Mouse (Mus musculus) 416B (cell line): ENCODE results near the gene Selenov.

Source experiments
- DNase-seq: peaks from one replicate; pipeline ENCODE4 v3.0.0; 2011; ENCODE audit warnings: low read depth

Selenov gene

DNA sequence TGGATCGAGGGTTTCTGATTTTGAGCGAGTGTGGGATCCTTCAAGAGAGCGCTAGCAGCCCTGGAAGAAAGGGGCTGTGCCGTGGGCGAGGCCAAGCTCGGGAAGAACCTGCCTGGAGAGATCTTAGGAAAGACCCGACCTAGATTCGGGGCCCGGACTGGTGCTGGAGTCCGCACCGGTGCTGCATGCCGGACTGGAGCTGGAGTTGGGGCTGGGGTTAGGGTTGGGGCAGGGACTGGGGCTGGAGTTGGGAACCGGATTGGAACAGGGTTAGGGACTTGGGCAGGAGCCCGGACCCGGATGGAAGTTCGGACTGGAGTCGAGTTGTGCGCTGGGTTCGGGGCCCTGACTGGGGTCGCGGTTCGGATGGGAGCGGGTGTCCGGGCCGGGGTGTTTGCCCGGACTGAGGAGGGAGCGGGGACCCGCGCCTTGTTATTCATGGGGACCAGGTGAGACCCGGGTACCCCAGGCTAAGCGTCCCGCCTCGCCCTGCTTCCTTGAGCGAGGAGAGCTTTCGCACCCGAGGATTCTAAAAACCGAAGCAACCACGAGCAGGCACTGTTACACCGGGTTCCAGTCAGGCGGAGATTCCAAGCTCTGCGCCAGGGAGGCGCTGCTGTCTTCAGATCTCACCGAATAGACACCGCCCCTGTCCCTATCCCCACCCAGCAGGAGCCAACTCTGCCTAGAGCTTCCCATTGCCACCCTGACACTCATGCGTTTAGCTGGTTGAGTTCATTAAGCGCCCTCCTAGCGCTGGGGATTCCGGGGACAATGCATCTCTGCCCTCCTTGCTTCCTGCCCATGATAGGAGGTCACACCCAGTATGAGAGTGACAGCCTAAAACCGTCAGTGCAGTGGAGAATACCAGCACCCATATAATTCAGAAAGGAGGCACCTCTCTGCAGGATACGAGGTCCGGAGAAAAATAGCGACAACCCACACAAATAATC is at the start of gene Selenov:
Selenov (minus strand) TSS at position 549 of the 953 bp plus-strand sequence.
- no peak for DNase-seq

DNA sequence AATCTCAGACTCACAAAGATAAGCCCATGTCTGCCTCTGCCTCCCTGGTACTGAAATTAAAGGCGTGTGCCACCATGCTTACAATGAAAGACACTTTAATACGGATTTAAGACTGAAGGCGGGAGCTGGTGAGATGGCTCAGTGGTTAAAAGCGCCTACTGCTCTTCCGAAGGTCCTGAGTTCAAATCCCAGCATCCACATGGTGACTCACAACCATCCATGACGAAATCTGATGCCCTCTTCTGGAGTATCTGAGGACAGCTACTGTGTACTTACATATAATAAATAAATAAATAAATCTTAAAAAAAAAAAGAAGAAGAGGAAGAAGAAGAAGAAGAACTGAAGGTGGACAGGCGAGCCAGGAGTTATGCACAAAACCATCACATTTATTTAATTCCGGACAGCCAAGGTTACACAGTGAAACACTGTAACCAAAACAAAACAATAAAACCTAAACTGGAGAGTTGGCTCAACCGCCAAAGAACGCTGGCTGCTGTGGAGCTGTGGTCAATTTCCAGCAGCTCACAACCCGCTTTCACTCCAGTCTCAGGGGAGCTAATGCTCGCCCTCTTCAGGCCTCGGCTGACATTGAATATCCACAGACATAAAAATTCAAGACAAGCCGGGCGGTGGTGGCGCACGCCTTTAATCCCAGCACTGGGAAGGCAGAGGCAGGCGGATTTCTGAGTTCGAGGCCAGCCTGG is 48.4 kb upstream of the Selenov start:
- DNase-seq: peak; percentile 94

DNA sequence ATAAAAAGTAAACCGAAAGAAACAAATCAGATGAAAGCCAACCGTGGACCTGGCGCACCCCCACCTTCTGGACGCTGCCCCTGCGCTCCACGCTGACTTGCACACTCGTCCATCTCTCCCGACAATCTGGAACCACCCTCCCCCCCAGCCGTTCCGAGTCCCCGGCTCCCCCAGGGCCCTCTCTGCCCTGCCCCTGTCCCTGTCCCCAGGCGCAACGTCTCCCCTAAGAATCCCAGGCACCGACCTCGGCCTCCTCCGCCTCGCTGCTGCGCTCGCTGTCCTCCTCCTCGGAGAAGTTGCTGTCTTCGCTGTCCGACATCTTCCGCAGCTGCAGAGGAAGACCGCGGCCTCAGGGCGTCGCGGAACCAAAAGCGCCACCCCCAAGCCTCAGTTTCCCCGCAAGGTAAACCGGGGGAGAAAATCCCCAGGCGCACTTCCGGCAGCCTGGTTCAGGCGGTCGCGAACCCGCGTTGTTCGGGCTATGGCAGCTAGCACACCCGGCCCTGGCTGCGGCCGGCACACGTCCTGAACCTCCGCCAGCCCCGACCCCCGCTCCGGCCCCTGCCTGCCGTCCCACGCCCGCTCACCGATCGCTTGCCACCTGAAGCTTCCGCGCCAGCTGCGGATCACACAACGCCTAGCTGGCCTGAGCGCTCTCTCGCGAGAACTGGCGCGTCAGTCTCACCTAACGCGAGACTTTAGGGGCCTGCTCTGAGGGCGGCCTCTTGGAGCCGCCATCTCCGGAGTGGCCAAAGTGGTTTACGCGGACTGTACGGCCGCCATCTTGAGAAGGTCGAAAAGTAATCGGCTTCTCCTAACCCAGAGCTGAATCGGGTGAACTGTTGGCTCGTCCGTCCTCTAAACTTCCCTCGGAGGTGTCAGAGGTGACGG is 47.4 kb upstream of the Selenov start, which contains the start of gene Supt5:
Supt5 (minus strand) TSS at position 639 of the 891 bp plus-strand sequence.
- peak; percentile 99 for DNase-seq

DNA sequence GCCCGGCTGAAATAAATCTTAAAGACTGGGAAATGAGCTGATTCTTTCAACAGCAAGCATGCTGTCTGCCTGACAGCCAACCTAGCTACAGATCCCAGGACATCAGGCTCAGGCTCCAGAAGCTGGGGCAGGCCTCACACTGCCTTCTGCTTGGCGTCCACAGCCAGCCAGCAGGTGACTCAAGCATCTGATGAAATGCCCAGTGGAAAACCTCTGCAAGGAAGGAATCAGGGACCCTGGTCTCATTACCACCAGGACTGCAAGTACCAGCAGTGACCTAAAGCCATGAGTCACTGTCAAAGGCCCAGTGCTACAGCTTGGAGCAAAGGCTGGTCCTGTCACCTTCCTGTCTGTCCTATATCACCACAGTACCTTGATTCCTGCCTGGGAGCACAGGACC is 44.5 kb upstream of the Selenov start:
- DNase-seq: peak; percentile 34

DNA sequence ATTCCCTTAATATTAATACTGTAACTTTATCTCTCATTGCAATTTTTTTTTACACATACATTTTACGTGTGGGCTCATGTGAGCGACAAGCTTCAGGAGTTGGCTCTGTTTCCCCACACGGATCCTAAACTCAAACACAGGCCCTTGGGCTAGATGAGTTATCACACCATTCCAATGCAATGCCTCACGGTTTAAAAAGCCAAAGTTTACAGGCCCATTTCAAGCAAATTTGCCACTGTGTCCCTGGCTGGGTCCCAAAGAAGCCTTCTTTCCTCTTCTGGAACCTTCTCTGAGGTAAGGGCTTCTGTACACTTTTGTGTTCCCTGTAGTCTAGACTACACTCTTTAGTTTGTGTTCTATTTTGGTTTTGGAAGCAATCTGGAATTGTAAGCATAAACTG is 43.5 kb upstream of the Selenov start:
- no peak for DNase-seq

DNA sequence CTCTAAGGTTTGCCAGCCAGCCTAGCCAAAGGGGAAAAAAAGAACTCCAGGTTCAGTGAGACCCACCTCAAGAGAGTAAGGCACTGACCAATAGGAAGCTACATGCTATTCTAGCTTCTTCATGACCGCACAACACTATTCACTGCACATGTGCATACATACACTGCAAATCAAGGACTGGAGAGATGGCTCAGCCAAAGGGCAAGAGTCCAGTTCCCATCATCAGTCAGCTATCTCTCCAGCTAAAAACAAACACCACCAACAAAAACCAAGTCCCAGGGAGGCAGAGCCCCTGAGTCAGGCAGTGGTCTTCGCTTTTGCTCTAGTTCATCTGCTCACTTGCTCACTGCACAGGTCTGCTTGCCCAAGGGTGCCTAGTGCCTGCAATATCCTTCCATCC is 37.3 kb upstream of the Selenov start:
- DNase-seq: no peak

DNA sequence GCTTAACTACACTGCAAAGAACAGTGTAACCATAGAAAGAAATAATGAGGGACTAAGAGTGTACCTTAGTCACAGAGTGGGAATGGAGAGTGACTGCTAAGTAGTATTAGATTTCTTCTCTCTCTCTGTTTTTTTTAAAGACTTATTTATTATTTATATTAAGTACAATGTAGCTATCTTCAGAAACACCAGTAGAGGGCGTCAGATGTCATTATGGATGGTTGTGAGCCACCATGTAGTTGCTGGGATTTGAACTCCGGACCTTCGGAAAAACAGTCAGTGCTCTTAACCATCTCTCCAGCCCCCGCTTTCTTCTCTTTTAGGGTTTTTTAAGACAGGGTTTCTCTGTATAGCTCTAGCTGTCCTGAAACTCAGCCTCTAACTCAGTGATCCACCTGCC is 35.5 kb upstream of the Selenov start:
- DNase-seq: peak; percentile 35

DNA sequence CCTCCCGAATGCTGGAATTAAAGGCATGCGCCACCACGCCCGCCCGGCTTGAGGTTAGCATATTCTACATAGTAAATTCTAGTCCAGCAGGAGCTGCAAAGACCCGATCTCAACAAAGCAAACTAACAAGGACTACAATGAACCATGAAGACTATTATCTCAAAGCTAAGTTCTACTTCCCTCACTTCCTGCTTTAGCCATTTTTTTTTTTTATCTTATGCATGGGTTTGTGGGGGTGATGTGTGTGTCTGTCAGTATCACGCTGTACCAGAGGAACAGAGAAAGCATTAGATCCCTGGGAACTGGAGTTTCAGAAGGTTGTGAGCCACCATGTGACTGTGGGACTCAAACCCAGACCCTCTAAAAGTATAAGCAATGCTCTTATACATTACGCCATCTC is 34.3 kb upstream of the Selenov start:
- DNase-seq: no peak

DNA sequence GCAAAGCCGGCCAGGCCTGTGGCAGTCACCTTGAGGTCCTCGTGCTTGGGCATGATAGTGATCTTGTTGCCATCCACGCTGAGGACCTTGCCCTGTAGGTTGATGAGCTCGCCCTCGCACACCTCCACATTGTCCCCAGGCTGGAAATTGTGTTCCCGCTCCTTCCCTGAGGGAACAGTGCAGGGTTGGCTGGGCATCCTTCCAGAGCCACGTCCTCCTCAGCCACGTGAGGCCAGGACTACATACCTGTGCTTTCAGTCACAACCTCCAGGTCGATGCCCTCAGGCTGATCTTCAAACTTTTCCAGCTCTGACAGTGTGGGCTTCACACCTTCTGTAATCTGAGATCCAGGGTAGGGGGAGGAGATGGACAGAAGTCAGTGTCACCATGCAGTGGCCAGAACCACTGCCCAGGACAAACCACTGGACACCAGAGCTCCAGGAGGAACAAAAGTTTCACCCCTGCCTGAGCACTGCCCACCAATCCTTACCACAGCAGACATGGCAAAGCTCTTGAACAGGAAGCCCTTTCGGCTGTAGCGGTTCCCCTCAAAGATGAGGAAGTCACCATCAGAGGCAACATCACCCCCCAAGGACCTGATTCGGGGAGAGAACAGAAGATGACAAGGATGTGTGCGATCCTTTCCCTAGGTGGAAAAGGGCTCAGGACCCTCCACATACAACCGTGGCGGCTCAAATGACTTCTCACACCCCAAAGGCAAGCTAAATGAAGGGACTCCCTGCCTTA is 31.2 kb upstream of the Selenov start:
- DNase-seq: peak; percentile 54

DNA sequence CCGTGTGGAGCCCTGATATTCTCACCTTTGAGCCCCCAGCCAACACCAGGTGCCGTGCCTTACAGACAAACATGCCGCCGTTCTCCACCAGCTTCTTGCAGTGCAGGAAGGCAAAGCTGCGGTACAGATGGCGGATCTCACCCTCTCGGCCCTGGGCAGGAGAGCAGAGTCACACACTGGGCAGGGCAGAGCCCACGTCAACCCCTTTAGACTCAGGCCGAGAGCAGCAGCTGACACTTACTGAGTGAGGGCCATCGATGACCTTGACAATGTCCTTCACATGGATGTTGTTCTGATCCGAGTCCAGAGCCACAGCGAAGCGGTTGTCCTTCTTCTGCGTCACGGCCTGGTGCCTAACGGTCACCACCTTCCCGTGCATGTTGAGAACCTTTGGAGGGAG is 27.7 kb upstream of the Selenov start:
- no peak for DNase-seq

DNA sequence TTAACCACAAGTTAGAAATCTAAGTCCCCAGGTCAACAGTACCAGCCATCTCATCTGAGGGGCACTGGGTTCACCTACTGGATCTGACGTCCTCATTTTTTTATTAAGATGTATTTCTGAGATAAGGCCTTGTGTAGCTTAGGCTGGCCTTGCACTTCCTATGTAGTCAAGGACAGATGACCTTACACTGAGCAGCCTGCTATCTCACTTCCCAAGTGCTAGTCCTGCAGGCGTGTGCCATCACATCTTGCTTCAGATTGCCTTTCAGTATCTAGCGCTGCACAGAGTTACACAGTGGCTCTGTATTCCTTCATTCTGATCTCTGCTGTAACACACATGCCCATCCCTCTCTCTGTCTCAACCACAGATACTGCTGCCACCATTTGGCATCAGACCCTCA is 27.1 kb upstream of the Selenov start:
- no peak for DNase-seq

DNA sequence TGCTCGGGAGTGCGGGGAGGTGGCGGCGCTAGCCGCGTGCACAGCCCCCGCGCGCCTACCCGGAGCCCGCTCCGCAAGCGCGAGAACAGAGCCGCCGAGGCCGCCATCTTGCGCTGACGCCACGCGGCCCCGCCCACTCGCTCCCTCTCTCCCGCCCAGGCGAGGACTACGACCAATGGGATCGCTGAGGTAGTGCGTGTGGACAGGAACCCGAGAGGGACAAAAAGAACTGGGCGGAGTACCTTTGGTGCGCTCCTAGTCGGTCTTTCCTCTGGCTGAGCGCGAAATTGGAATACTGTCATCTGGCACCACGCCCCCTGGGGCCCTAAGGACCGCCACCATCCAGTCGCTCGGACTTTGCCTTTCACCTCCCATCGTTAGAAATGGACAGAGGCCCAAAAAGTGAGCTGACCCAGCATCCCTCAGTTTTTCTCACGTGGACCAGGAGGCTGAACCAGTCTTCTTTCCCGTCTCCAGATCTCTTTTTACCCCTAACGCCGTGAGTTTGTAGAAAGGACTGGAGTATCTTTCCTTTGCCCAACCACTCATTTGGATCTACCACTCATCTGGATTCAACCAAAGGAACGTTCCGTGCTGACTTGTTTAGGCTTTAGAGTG is 21.0 kb upstream of the Selenov start, which contains the start of gene Timm50:
Timm50 (minus strand) TSS at position 147 of the 618 bp plus-strand sequence.
- DNase-seq: peak; percentile 96

DNA sequence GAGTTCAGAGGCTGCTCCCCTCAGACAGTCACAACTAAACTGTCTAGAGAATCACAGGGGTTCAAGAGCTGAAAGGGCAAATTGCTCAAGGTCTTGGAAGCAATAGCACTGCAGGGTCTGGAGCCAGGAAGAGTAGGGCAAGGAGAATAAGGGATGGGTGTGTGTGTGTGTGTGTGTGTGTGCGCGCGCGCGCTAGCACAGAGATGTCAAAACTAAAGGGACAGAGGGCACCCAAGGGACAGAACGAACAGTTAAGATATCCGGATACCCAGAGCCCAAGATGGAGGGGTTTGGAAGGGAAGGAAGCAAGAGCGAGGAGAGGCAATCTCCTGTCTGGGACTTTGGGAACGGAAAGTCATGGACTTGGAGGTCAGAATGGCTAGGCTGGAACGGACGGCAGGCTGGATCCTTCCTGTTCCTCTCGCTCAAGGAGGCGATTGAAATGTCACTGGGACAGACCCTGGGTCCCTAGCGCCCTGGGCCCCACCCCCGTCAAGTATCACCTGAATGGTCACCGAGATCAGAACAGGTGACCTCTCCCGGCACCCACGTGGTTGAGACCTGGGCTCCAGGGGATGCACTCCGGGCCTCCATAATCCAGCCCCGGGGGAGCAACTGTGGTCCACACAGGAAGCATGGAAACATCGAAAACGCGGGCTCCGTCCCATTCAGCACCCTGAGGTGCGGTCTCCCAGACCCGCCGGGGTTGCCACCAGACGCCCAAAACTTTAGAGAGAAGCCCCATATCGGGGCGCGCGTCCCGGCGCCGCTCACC is 20.4 kb upstream of the Selenov start:
- DNase-seq: peak; percentile 36

DNA sequence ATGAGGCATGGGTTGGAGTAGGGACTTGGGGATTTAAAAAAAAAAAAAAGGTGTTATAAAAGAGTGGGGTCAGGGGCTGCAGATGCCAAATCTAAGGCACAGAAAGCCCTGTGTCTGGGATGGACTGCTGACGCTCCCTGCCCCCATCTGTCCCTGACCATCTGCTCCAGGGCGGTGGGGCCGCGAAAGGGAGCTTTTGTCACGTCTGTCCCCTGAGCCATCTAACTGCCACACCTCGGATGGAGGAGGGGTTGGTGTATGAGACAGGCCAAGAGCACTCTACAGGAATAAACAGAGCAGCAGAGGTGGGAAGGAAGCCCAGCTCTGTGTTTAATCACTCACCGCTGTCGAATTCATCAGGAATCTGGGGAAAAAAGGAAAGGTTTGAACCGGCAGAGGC is 18.8 kb upstream of the Selenov start:
- no peak for DNase-seq

DNA sequence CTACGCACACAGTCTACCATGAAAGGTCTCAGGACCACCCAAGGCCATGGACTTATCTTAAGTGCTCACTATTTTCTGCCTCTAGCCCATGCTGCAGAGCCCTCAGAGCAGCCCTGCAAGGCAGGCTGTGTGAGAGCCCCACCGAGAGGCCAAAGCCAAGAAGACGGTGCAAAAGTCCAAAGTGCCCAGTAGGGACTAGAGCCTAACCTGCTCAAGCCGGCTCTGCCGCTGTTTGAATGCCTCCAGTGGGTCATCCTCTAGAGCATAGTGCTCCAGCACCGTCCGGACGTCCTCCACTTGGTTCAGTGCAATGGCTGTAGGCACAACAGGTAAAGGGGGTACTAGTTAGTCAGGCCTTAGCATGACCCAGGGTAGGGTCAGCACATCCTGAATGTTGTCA is 15.2 kb upstream of the Selenov start:
- DNase-seq: no peak

DNA sequence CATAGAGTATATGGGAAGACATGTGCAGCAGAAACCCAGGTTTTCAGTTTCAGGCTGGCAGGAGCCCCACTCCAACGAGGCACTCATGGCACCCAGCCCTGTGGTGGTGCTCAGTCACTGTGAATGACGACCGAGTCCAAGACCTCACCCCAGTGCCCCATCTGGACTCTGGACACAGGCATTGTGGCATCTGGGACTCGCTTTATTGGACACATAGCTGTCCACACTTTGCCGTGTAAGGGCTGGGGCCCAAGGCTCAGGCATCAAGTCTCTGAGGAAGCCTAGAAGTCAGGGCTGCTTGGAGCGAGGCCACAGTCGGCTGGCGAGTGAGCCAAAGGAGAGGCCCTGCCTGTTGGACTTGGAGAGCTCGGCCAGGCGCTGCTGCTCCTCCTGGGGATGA is 14.7 kb upstream of the Selenov start:
- no peak for DNase-seq

DNA sequence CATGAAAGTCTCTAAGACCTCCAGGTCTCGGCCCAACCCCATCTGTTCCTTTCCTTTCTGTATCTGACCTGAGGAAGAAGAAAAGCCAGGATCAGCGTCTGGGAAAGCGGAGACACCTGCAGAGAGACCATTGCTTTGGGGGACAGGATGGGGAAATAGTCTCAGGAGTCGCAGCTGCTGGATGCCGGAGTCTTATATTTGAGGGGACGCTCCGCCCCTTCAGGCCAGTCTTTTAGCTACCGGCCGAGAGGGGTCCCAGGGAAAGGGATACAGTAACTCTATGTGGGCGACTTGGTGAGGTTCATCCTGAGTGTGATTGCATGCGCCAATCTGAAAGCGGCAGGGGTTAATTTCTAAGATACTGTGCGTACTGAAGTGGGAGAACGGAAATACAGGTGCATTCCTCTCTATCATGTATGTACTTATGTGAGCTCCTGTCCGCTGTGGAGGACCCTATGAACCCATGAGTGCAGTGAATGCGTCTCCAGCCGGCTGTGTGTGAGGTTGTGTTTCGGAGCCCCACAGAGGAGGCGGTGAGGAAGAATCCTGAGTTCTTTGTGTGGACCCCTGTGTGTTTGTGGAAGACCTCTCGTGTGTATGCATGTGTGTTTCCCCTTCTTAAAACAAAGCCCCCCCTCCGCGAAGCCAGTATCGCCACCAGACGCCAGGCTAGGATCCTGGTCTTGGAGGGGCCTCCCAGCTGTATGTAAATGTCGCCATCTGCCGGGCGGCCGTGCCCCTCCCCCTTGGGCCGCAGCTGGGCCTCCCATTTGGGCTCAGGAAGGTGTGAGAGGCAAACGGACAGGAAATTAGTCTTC is 10.8 kb upstream of the Selenov start, which contains the start of gene Dll3:
Dll3 (minus strand) TSS at position 623 of the 818 bp plus-strand sequence.
- peak; percentile 69 for DNase-seq

DNA sequence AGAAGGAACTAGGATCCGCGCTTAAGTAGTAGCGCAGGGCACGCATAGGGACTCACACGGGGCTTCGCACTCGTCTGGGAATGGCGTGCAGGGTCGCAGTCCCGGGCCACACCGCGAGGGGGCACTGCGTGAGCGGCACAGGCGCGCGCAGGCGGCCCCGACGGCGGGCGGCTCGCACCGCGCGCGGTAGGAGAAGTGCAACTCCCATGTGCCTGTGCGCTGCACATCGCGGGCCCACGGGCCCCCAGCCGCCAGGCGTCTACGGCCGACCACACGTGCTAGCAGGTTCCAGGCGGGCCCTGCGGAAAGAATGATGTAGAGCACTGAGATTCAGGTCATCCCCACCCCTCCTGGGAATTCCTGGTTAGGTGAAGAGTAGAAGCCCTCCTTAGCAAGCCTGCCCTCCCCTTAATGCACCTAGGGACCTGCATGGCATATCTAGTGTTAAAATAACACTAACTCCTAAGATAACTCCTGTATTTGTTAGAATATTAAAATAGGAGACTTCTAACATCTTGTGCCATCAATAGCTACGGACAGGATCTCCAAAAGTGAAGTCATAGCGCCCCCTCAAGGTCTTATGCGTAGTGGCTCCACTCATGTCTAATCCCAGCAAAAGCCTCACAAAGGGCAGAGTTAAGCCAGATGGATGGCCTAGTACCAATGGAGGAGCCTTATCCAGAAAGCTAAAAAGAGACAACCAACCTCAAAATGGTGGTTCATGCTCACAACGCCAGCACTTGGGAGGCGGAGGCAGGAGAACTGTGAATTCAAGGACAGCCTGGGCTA is 8.0 kb upstream of the Selenov start:
- DNase-seq: peak; percentile 80
